Mouse (Mus musculus): ENCODE data around the gene Kcnk2.

The Kcnk2 gene

DNA sequence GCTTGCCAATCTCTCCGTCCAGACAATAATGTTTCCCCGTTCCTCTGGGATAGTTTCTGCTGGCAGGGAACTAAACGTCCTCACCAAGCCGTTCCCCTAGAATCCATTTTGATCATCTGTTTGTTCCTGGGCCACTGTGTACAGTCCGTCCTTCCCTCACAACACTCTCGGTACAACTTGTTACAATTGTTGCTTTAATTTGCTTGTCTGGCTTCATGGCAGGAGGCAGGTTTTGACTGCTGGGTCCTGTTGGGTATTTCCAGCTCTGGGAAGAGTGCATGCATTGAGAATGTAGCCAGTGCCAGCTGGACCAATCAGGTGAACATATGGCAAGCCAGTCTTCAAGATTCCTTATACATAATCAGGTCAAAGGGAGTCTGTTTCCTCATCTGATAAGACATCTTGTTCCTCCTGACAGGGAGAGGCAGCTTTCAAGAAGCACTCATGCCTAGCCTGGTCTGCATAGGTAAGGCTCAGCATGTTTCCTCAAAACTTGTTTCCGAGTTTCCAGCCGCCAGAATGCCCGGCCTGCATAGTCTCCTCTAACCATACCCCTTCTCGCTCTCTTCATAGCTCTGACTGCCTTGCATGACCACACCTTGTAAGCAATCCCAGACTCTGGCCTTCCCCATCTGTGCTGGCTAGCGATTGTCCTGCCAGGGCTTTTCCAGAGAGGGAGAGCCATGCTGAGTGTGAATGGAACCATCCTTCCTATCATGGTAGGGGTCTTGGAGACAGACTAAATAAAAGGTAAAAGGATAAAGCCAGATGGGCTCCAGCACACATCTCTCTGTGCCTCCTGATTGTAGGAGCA, 184.1 kb downstream of the Kcnk2 start:
- DNase-seq (ENCODE audit: low spot score in 2 of 2), result no peak

DNA sequence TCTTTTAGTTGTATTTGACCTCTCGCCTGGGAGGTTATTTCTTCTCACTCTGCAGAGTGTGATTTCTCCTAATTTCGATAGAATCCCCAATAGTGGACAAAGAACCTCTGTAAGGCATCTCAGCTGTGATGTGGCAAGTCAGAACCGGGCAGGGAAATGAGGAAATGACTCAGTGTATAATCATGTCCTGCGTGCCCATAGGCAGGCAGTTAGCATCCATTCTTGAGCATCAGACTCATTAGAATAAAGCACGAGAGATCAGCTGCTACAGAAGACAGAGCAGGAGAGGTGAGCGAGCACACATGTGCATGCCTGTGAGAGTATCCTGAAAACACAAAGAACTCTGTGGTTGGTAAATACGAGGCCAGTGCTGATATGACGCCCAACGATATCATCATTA, 186.9 kb downstream of the Kcnk2 start:
- no peak for DNase-seq (ENCODE audit: low spot score in 2 of 2)

DNA sequence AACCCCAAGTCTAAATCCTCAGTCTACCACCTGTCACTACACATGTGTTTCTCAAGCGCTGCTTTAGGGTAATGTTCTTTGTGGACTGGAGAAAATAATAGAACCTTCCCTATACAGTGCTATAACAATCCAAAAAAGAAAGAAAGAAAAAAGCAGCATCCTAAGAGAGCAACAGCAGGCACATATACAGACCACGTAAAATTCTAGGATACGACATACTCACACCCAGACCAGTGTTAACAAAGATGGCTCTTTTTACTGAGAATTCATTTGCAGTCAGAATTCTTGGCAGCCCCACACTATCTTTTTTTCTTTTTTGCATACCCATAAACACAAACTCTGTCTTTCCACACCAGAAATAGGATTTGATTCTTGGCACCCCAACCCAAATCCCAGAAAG, 187.6 kb downstream of the Kcnk2 start:
- no peak for DNase-seq (ENCODE audit: low spot score in 2 of 2)

DNA sequence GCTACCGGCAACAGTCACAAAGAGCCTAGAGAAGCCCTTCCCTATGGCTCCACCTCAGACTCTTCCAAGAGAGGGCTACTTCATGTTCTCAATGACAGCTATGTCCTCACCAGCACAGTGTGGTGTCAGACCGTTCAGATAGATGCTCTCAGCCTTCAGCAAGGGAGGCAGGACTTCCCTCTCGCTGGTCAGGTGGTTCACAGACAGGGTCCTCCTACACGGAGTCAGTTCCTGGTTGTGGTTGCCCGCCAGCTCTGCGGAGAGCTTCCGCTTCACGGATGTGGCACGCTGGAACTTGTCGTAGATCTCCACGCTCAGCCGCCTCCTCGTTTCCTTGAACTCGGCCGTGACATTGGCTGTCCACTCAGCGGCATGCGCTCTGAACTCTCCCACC, 192.4 kb downstream of the Kcnk2 start:
- DNase-seq (ENCODE audit: low spot score in 2 of 2), result no peak

DNA sequence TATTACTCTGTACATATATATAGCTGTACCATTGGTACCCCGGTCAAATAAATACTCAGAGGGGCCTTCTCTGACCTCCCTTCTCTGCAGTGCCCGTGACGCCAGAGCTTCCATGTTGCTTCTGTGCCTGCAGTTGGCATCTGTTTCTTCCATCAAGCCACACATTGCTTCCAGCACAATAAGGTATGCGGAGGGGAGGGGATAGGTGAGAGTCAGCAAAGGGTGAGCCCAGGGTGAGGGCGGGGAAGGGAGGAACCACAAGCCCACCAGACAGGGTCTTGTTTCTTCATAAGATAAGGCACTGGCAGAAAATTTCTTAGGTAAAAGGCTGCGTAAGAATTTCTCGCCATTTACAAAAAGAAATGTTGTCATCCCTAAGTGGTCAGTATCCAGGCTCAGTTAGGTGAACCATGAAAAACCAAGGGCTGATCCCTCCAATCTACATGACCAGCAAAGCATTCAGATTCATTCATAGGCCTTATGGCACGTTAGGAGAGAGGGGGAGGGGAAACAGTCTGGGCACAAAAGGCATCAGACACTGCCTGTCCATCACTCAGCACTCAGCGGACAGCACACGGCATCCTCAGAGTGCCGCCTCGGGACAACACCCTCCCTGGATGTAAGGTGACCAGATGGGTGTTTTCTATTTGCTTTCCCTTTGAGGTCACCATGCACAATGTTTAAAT, 192.9 kb downstream of the Kcnk2 start:
- DNase-seq (ENCODE audit: low spot score in 2 of 2), result no peak

DNA sequence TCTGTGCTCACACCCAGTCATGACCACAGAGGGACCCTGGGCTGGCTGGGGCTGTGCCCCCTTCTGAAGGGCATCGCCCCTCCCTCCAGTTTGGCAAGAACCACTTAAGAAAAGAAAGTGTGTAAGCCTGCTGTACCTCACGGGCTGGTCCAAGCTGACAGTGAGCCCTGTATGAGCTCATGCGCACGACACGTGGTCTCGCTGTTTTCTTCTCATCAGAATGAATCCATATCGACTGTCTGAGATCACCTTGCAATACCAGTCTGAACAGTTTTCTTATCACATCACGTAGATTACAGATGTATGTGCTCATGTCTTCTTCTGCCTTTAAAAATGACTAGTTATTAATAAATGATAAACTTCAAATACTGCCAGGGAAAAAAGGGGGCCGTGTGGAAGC, 193.5 kb downstream of the Kcnk2 start:
- no peak for DNase-seq (ENCODE audit: low spot score in 2 of 2)

DNA sequence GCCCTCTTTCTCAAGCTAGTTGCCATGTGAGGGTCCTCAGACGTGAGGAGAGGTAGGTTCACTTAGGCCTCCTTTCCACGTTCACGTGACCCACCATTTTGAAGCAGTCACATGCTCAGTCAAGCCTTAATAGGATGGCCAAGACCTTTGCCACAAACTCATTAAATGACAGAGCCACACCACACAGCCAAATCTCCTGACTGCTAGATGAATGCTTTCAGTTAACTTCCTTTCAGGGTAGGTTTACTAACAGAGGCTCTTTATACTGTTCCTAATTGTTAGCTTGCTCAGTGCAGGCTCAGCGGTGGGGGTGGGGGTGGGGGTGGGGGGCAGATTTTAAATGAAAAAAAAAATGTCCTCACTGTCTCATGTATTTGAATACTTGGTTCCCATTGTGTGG, 206.3 kb downstream of the Kcnk2 start:
- no peak for DNase-seq (ENCODE audit: low spot score in 2 of 2)

DNA sequence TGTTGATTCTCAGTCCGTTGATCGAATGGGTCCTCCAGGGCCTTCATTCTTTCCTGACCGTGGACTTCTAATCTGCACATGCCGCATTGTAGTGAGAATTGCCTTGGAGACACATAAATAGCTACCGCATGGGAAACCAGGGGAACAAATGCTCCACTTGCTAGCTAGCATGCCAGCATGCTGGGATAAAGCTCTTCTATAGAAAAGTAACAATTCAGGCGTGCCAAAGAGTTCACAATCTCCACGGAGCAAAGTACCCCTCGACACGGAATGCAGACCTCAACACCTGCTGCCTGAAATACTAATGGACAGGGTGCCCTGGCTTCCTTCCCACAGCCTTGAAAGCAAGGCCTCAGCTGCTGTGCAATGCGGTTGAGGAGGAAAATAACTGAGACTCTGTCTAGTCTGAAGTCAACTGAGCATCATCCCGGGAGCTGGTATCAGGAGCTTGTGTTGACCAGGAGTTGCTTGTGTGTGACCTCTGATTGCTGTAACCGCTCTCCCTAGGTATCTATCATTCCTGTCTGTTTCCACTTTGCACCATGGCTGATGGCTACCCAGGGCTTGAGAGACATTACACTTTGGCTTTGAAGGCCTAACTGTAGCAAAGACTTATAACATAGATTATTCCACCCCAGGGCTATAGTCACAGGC, 214.2 kb downstream of the Kcnk2 start:
- no peak for DNase-seq (ENCODE audit: low spot score in 2 of 2)

DNA sequence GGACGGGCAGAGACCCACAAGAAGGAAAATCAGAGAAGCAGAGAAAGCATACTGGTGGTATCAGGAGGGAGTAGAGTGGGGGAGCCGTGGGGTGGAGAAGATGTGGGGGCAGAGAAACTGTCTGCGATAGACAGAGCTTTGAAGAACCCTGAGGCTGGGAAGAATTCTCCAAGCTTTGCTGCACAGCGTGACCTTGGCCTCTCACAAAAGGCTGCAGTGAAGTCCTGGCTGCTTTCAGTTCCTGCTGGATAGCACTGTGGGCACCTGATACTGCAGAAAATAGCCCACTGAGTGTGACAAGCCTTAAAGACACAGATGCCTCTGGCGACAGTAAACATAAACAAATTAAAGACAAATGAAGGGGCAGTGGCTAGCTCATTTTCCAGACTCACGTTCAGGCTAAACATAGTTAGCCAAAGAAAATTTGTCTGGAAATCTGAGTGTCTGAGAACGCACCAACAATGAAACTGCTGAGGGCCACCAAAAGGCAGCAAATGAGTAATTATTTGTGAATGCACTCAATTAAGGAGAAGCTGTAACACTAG, 216.8 kb downstream of the Kcnk2 start:
- no peak for DNase-seq (ENCODE audit: low spot score in 2 of 2)

DNA sequence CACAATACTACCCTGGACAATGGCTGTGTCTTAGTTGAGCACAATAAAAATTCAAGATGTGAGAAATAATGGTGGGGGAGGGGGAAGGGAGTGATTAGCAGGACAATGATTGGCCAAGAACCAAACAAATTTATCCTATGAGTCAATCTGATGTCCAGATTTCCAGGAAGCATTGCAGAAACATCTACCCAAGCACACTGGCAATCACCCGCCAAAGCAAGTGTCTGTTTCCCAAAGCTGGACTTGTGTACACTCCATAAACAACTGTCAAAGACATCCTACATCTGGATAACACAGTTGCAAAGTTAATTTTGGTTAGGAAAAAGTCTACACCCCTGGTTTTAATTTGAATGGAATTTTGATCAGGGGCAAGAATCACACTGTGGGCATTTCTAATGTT, 224.3 kb downstream of the Kcnk2 start:
- no peak for DNase-seq (ENCODE audit: low spot score in 2 of 2)

DNA sequence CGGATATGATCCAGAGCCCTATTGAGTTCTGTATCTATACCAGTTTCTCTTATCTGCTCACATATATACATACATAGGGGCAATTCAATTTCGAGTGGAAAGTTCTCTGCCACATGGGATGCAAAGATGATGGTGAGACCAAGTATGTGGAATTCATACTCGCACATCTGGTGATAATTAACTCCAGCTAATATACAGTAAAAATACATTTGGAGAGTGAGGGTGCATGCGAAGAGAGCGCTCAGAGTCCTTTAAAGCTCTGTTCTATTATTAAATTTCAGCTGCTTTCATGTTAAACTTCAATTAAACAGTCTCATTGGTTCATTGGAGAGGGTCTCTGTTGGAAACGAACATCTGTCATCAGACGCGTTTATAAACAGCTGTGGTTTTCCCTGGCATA, 228.6 kb downstream of the Kcnk2 start:
- DNase-seq (ENCODE audit: low spot score in 2 of 2), result no peak

DNA sequence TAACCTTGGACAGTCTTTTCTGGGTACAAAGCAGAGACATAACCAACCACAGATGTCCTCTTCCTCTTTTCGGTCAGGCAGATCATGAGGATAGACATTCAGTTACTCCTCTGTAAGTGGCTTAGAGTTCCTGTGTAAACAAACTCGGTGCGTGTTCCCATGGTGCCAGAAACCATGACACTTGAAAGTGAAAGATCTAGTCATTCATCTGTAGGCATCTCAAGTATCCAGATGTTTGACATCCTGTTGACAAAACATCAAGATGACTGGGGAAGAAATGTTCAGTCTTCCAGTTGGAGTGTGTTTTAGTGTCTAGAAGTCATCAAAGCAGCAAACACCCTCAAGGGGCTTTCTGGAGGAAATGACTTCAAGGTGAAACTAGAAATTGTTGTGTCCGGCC, 230.9 kb downstream of the Kcnk2 start:
- DNase-seq (ENCODE audit: low spot score in 2 of 2), result no peak

DNA sequence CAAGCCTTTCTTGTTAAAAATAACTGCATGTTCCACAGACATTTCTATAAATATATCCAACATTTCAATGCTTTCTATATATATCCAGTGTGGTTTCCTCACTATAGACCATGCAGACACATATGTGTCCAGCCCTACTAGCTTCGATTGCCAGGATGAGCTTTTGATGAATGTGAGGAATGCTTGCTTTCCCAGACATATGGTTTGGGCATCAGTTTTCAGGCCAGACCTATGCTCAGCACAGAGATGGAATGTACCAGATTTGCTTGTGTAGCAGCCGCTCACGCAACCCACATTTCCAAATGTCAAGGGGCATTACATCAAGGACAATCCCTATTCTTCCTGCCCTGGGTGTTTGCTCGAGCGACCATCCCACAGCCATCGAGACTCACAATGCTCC, 236.3 kb downstream of the Kcnk2 start:
- DNase-seq (ENCODE audit: low spot score in 2 of 2), result no peak

DNA sequence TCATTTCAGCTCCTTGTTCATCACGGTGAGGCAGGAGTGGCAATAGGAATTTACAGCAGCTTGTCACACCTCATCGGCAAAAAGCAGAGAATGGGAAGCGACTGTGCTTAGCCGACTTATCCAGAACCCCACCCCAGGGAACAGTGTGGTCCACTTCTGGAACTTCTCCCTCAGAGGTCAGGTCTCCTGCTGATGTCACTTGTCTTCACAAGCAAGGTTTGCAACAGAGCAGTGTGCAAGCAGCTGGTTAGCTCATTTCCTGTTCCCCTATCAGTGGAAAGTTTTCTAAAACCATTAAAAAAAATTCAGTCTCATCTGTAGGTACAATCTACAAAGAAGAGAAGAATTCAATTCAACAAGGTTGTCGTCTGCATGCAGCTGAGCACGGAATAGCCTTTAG, 236.9 kb downstream of the Kcnk2 start:
- no peak for DNase-seq (ENCODE audit: low spot score in 2 of 2)

DNA sequence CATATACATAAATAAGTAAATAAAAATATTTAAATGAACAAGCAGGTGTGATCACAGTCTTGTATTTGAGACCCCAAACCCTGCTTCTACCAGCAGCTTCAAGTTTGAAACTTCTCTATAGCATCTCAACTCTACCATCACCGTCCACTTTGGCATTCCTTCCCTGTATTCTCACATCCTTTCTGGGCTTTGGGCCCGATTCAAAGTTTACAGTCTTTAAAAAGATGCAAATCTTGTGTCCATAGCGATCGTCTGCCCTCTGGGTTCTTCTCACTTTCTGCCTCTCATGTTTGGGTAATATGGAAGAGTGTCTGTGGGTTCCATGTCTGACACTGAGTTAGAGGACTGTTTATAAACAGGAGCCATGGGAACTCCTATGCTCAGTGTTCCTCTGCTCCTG, 237.4 kb downstream of the Kcnk2 start:
- DNase-seq (ENCODE audit: low spot score in 2 of 2), result no peak

DNA sequence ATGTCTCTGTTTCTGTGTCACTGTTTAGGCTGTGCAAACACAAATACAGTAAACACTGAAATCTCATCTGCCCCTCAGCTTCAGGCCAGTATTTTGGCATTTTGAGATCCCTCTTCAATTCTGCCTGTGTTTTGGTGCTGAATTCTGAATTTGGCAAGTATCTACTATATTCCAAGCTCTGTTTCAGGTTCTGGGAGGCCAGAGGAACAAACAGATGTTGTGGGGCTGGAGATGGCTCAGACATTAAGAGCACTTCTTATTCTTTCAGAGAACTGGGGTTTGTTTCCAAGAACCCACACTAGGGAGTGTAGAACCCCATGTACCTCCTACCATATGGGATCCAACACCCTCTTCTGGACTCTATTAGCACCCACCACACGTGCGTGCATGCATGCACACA, 237.8 kb downstream of the Kcnk2 start:
- DNase-seq (ENCODE audit: low spot score in 2 of 2), result no peak
